Mouse (Mus musculus) intestine, embryonic 15.5 days (tissue): Measurements from ENCODE around the gene Nckap1l. TPM values are rescaled to one million over a fixed set of nuclear protein-coding genes. Genes with fewer than 3 reads are reported as not detected.

Experiments
- ATAC-seq: fragments of 200-750 bp; cut with Nextera tagmentation; 2 replicates; pipeline ENCODE4 v1.8.0; 2017; ENCODE audit warnings: moderate TSS enrichment, moderate library complexity
- H3K27ac ChIP-seq: fragments of 300-500 bp; sonication (generic); 2 replicates; pipeline ENCODE4 v1.5.1; 2015; ENCODE audit warnings: mild to moderate bottlenecking, inconsistent platforms
- H3K27me3 ChIP-seq: fragments of 300-500 bp; sonication (generic); replicated peaks from 2 replicates; pipeline ENCODE4 v1.6.1; 2015; ENCODE audit warnings: inconsistent platforms
- H3K36me3 ChIP-seq: fragments of 300-500 bp; sonication (generic); 2 replicates; pipeline ENCODE4 v1.6.1; 2015; ENCODE audit warnings: inconsistent platforms
- H3K4me1 ChIP-seq: fragments of 300-500 bp; sonication (generic); replicated peaks from 2 replicates; pipeline ENCODE4 v1.6.1; 2015; ENCODE audit warnings: inconsistent platforms
- H3K4me2 ChIP-seq: fragments of 300-500 bp; sonication (generic); replicated peaks from 2 replicates; pipeline ENCODE4 v1.6.1; 2015; ENCODE audit warnings: mild to moderate bottlenecking, inconsistent platforms
- H3K4me3 ChIP-seq: fragments of 300-500 bp; sonication (generic); replicated peaks from 2 replicates; pipeline ENCODE4 v1.5.1; 2015; ENCODE audit warnings: inconsistent platforms
- H3K9ac ChIP-seq: fragments of 300-500 bp; sonication (generic); 2 replicates; pipeline ENCODE4 v1.6.1; 2015; ENCODE audit warnings: inconsistent platforms
- H3K9me3 ChIP-seq: fragments of 300-500 bp; sonication (generic); 2 replicates; pipeline ENCODE4 v1.6.1; 2016; ENCODE audit warnings: inconsistent platforms
- WGBS: fragments of 180-500 bp; shearing (Covaris S2); methylation state at CpG from one replicate; pipeline ENCODE4 v1.1.7; 2015; 5-methylcytosine and 5-hydroxymethylcytosine counted together
- polyA plus RNA-seq: library from polyadenylated mRNA; unstranded; fragments of >200 nt; fragmentation: Nextera tagmentation; extraction: Ambion mirVana; gene quantifications from 2 replicates; pipeline ENCODE4 v1.2.1, GENCODE M21; 2015

The Nckap1l gene
- polyA plus RNA-seq, 1 experiment from 2014 or later = 3.2 TPM

DNA sequence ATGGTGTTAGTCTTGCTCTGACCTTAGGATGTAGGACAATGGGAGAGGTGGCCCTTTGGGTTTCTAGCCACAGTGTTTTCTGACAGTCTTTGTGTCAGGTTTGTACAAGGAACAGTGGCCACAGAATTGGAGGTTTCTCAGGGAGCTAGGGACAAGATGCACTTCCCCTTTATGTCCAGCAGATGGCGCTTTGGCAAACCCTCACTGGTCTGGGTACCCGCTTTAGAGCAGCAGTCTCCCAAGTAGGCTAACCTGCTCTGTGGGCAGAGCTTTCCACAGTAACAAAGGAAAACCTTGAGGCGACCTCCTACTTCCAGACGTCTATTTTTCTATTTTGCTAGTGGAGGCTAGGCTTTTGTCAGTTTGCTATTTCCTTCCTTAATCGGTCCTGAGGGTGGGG, 76.8 kb downstream of the Nckap1l start:
- Histone ChIP-seq H3K9me3 (no peaks in the 10 kb centered on the region), H3K36me3 (no peaks in the 10 kb centered on the region), H3K4me3 (no peak overlapping the region), H3K4me1 (0 out of 2 replicates have a peak, but pooled peaks cover 3% of the 10 kb centered on the region), H3K4me2 (no peak overlapping the region), H3K27ac (no peak overlapping the region), H3K27me3 (peaks cover 6% of the 10 kb centered on the region; the same call in 1 of the 2 replicates), H3K9ac (no peak overlapping the region)
- ATAC-seq = peak; percentile 82
- 10% methylated on average over 5 of the region's 5 CpGs for WGBS

DNA sequence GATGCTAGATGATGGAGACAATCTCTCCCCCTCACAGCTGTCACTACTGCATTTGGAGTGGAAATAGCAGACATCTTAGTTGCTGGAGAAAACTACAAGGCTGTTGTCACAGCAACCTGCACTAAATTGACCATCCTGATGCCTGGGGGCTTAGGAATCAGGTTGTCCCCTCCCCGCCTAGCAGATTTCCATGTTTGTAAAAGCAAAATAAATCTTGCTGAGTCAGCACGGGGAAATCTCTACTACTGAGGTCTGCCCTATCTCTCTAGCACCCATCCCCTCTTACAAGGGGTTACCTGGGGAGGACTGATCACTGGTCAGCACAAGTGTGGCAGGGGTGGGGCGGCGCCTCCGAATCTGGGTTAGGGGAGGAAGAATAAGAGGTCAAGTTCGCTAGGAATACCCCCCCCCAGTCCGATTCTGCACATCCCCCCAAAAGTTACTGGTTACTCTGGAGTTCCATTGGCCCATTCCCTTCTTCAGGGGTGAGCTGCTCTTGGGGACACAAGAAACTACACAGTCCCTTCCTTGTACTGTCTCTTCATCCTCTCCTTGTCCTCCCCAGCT, 80.5 kb downstream of the Nckap1l start:
- Histone ChIP-seq H3K9ac (no peak overlapping the region), H3K27ac (no peak overlapping the region), H3K4me3 (no peak overlapping the region), H3K36me3 (no peaks in the 10 kb centered on the region), H3K4me1 (peaks cover 16% of the 10 kb centered on the region), H3K27me3 (peaks cover 24% of the 10 kb centered on the region), H3K9me3 (no peaks in the 10 kb centered on the region), H3K4me2 (no peak overlapping the region)
- 79% methylated on average over 7 of the region's 7 CpGs for WGBS
- no peak for ATAC-seq

DNA sequence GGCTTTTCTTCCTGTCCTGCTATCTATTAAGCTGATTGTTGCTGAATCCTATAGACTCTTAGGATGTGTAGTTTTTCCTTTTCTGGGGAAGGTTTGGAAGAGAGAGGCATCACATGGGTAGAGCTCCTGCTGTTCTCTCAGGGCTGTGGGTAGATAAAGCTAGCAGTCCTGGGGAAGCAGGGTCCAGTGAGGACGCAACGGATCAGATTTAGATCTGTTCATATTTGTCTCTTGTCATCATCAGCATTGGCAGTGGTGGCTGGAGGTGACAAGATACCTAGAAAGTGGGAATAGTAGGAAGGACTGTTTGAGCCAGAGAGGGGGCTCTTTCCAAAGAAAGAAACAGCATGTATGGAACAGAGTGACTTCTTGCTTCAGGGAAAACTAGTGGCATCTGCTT, 81.4 kb downstream of the Nckap1l start:
- H3K27me3 ChIP-seq = peaks cover 24% of the 10 kb centered on the region
- no peak overlapping the region for H3K4me2 ChIP-seq
- peaks cover 14% of the 10 kb centered on the region for H3K4me1 ChIP-seq
- 90% methylated on average over 2 of the region's 2 CpGs for WGBS
- ATAC-seq = no peak
- H3K9me3 ChIP-seq = no peaks in the 10 kb centered on the region
- H3K36me3 ChIP-seq = no peaks in the 10 kb centered on the region
- H3K9ac ChIP-seq = no peak overlapping the region
- H3K4me3 ChIP-seq = no peak overlapping the region
- H3K27ac ChIP-seq = no peak overlapping the region

DNA sequence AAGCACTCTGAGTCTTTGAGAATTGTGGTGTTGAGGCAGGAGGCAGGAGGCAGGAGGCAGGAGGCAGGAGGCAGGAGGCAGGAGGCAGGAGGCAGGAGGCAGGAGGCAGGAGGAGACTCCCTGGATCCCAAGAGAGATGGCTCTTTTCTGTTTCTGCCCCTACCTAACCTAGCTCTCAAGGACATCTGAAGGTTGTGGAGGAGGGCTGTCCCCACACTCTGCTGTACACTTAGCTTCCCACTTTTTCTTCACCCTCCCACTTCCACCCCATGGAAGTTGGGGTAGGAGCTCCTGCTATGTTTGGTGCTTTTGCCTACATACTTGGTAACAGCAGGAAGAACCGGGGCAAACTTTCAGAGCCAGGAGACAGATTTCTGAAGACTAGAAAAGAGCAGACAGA, 82.2 kb downstream of the Nckap1l start:
- H3K36me3 ChIP-seq = no peaks in the 10 kb centered on the region
- 62% methylated on average over 1 of the region's 1 CpGs for WGBS
- peaks cover 24% of the 10 kb centered on the region for H3K27me3 ChIP-seq
- no peak for ATAC-seq
- H3K4me2 ChIP-seq = no peak overlapping the region
- H3K9me3 ChIP-seq = no peaks in the 10 kb centered on the region
- no peak overlapping the region for H3K27ac ChIP-seq
- peaks cover 14% of the 10 kb centered on the region for H3K4me1 ChIP-seq
- H3K9ac ChIP-seq = no peak overlapping the region
- H3K4me3 ChIP-seq = no peak overlapping the region

DNA sequence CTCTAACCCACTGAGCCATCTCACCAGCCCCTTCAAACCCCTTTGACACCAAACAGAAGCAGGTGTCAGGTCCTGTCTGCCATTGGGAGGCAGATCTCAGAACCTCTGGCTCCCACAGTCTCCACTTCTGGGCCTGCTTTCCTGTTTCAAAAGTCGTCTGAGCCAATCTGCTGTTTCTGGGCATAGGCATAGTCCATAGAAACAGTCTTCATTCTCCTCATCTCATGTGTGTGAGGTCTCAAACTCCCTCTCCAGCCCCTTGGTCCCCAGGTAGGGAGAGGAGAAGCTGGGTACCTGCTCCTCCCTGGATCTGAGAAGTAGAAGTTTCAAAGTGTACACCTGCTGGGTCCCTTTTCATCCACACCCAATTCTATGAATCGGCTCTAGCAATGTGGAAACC, 82.9 kb downstream of the Nckap1l start:
- no peak overlapping the region for H3K4me2 ChIP-seq
- H3K27ac ChIP-seq = no peak overlapping the region
- H3K9ac ChIP-seq = no peak overlapping the region
- 44% methylated on average over 2 of the region's 2 CpGs for WGBS
- H3K36me3 ChIP-seq = no peaks in the 10 kb centered on the region
- ATAC-seq = no peak
- no peak overlapping the region for H3K4me3 ChIP-seq
- peaks cover 14% of the 10 kb centered on the region for H3K4me1 ChIP-seq
- no peaks in the 10 kb centered on the region for H3K9me3 ChIP-seq
- H3K27me3 ChIP-seq = peaks cover 24% of the 10 kb centered on the region

DNA sequence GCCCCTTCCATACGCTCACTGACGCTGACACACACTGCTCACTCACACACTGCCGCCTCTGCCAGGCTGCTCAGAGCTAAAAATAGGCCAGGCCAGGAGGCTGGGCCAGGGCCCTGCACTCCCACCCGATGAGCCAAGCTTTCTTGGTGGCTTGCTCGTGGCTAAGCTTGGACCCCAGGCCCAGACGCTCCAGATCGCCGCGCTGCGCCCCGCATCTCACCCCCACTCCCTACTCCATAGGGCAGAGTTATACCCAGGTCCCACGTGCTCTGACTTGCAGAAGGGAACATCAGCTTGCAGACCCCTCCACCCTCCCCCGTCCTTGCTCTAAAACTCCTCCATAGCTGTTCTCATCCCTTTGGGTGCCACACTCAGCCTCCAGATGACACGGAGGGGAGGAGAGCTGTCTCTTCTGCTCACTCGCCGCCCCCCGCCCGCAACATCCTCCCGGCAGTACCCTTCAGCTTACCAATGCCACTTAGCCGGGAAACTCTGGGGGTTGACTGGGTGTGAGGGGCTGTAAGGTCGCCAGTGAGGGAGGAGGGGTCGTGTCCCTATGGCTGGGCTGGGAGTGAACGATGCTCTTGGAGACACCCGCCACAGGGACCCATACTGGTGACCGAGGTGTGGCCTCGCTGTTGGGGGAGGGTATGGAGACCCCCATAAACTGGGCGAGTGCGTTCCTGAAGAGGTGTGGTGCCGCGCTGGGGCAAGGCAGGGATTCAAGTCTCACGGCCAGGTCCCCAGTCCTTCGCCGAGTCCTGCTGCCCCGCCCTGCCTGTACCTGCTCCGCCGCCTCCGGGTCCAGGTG, 83.6 kb downstream of the Nckap1l start:
- Histone ChIP-seq H3K9me3 (no peaks in the 10 kb centered on the region), H3K36me3 (no peaks in the 10 kb centered on the region), H3K9ac (peak overlapping the region; percentile 55), H3K27me3 (peaks cover 24% of the 10 kb centered on the region), H3K4me2 (peak overlapping the region; percentile 94), H3K4me1 (peaks cover 14% of the 10 kb centered on the region), H3K4me3 (peak overlapping the region; percentile 62), H3K27ac (no peak overlapping the region)
- peak; percentile 44 for ATAC-seq
- WGBS = 3% methylated on average over 37 of the region's 37 CpGs

DNA sequence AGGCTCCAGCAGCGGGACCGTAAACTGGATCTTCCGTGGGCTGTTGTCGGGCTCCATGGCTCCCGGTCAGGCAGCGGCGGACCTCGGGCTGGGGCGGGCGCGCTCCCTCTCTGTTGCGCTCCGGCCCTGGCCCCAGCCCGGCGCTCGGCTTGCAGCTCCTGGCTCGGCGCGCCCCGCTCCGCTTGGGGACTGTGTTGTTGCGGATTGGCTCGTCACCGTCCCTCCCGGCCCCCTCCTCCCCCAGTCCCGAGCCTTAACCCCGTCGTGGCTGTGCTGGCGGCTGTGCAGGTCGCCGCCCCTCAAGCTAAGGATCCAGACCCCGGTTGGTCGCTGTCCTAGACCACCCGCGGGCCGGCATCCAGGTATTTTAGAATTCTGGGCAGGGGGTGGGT, 84.2 kb downstream of the Nckap1l start, which contains the start of gene Ppp1r1a:
Ppp1r1a (minus strand) TSS at position 182 of the 392 bp plus-strand sequence.
- ATAC-seq = peak; percentile 86
- H3K27ac ChIP-seq = no peak within 1 kb of the TSS

DNA sequence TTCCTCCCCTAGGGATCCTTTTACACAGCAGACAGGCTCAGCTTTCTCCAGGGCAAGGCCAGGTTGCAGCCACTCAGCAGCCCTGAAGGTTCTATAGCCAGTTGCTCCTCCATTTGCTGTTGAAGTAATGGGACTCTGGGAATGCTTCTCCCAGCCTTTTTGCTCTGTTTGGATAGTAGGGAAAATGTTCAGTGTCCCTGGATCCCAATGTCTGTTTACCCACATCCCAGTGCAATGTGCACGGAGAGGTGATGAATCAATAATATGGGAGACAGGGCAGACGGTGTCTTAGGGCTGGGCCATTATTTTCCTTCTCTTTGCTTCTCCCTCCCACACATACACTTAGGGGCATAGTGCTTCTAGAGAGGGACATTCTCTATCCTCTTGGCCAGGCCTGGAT, 85.7 kb downstream of the Nckap1l start:
- H3K27me3 ChIP-seq = peaks cover 24% of the 10 kb centered on the region
- no peak overlapping the region for H3K4me2 ChIP-seq
- peaks cover 14% of the 10 kb centered on the region for H3K4me1 ChIP-seq
- no peak for ATAC-seq
- no peaks in the 10 kb centered on the region for H3K36me3 ChIP-seq
- H3K9ac ChIP-seq = no peak overlapping the region
- H3K4me3 ChIP-seq = no peak overlapping the region
- no peaks in the 10 kb centered on the region for H3K9me3 ChIP-seq
- WGBS = 46% methylated on average over 2 of the region's 2 CpGs
- no peak overlapping the region for H3K27ac ChIP-seq

More for the DNA sequence above, 84.2 kb downstream of the Nckap1l start, which contains the start of gene Ppp1r1a:
- 0% methylated on average over 36 of the region's 36 CpGs for WGBS
- Histone ChIP-seq H3K9me3 (no peaks in the 10 kb centered on the region), H3K9ac (peak within 1 kb of the TSS; percentile 55), H3K4me3 (peak within 1 kb of the TSS; percentile 62), H3K4me2 (peak within 1 kb of the TSS; percentile 94), H3K4me1 (peaks cover 14% of the 10 kb centered on the region), H3K27me3 (peaks cover 24% of the 10 kb centered on the region), H3K36me3 (no peaks in the 10 kb centered on the region)

DNA sequence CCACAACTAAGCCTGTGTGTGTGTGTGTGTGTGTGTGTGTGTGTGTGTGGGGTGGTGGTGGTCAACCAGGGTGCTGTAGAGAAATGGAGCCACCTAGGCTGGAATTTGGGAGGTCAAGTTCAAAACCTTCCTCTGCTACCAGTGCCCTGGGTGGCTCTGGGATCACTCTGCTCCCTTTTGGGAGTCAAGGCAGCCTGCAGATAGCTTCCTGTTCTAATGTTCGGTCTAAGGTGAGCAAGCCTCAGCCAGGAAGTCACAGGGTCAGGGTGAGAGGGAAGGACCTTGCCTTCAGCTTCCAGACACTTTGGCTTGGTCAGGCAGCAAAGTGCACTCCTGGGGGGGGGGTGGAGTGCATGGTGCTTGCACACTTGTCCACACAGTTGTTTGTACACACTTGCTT, 87.1 kb downstream of the Nckap1l start:
- H3K36me3 ChIP-seq = no peaks in the 10 kb centered on the region
- ATAC-seq = no peak
- H3K9me3 ChIP-seq = no peaks in the 10 kb centered on the region
- H3K4me2 ChIP-seq = no peak overlapping the region
- WGBS = 73% methylated on average over 1 of the region's 1 CpGs
- H3K4me3 ChIP-seq = no peak overlapping the region
- H3K27ac ChIP-seq = no peak overlapping the region
- H3K4me1 ChIP-seq = peaks cover 14% of the 10 kb centered on the region
- H3K9ac ChIP-seq = no peak overlapping the region
- H3K27me3 ChIP-seq = peaks cover 19% of the 10 kb centered on the region

DNA sequence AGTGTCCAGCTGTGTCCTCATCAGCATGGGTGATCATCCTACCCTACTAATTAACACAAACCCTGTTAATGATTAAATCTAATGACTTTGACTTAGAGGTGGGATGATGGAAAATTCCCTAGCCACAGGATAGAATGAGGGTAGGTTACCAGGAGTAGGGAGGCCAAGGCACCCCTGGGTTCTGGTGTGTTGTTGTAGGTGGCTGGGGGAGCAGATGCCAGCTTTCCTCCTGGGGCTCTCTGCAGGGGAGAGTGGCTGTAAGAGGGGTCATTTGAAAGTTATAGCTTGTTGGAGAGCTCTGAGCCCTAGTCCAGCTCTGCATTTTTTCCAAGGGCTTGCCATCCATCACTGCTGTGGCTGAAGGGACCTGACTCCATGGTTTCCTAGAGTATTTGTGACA, 88.9 kb downstream of the Nckap1l start:
- ATAC-seq = no peak
- Histone ChIP-seq H3K36me3 (no peaks in the 10 kb centered on the region), H3K27ac (no peak overlapping the region), H3K9ac (no peak overlapping the region), H3K4me2 (no peak overlapping the region), H3K9me3 (no peaks in the 10 kb centered on the region), H3K4me3 (no peak overlapping the region), H3K4me1 (peaks cover 5% of the 10 kb centered on the region), H3K27me3 (peaks cover 8% of the 10 kb centered on the region)

DNA sequence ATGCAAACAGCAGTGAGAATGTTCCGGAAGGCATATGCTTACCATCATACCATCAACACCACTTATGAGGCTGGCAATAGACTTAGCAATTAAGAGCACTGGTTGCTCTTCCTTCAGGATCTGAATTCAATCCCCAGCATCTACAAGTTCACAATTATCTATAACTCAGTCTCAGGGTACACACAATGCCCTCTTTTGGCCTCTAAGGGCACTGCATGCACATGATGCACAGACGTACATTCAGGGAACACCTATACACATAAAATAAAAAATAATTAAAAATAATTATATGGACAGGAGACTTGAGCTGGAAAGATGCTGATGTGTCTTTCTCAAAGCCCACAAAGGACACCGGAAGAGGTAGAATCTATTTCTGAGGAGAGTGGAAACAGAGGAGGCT, 94.4 kb downstream of the Nckap1l start:
- Histone ChIP-seq H3K9me3 (no peaks in the 10 kb centered on the region), H3K4me2 (no peak overlapping the region), H3K9ac (no peak overlapping the region), H3K27me3 (no peaks in the 10 kb centered on the region), H3K27ac (no peak overlapping the region), H3K36me3 (no peaks in the 10 kb centered on the region), H3K4me1 (no peaks in the 10 kb centered on the region), H3K4me3 (no peak overlapping the region)
- 76% methylated on average over 3 of the region's 3 CpGs for WGBS
- no peak for ATAC-seq
